Mouse (Mus musculus): ENCODE results near the gene Tbc1d23. TPM values are rescaled to one million over a fixed set of nuclear protein-coding genes. Genes with fewer than 3 reads are reported as not detected.

The Tbc1d23 gene
- polyA plus RNA-seq, 1 experiment from 2014 or later, result 23.5 TPM

DNA sequence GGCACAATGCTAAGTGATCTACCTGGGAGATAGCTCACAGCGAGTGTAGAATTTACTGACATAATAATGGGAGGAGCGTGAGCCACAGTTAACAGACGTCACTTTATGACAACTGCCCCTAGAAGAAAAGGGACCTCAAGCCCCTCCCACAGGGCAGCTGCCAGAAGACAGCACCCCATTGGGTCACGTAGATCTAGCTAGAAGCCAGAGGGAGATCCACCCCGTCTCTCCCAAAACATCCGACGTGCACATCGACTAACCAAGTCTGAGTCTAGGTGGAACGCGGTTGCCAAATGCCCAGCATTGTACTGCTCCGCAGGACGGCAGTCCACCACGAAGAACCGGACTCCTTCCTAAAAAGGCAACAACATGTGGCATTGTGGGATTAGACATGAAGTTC is 40.1 kb downstream of the Tbc1d23 start:
- peaks cover 20% of the 10 kb centered on the region for H3K36me3 ChIP-seq (ENCODE audit: insufficient read depth, low read length)
- H3K9me3 ChIP-seq (ENCODE audit: low read length), result no peaks in the 10 kb centered on the region
- H3K27ac ChIP-seq (ENCODE audit: low read length), result no peak overlapping the region
- 91% methylated on average over 14 of the region's 14 CpGs for WGBS
- no peak for ATAC-seq
- H3K4me1 ChIP-seq (ENCODE audit: insufficient read depth, low read depth, low read length), result no peaks in the 10 kb centered on the region
- H3K9ac ChIP-seq (replicated peaks; ENCODE audit: low read depth), result no peak overlapping the region
- no peaks in the 10 kb centered on the region for H3K27me3 ChIP-seq (replicated peaks; ENCODE audit: insufficient read depth, low read length)
- no peak overlapping the region for H3K4me3 ChIP-seq (ENCODE audit: low read depth, low read length)
- TF ChIP-seq EP300 (IDR thresholded peaks at IDR 0.05) (no peak), CTCF (IDR thresholded peaks at IDR 0.05) (no peak)
- no peak overlapping the region for H3K4me2 ChIP-seq (replicated peaks; ENCODE audit: low read depth, low read length)
- DNase-seq (ENCODE audit: low spot score), result no peak

DNA sequence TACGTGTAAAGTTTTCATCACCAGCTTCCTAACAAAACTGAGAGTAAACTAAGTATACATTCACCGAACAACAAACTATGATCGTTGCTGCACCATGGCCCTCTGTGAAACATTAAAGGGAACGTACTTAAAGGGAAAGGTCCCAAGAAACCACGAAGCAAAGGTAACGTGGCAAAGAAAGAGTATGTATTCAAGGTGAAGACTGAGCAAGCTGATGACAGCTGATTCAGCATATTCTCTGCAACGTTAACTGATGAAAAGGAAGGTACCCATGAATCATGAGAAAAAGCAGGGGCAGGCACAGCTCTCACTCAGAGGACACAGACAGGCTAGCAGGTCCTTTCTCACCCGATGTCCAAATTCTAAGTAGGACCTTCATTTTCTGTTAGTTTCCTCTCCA is 40.9 kb downstream of the Tbc1d23 start:
- peaks cover 20% of the 10 kb centered on the region for H3K36me3 ChIP-seq (ENCODE audit: insufficient read depth, low read length)
- H3K4me2 ChIP-seq (replicated peaks; ENCODE audit: low read depth, low read length), result no peak overlapping the region

DNA sequence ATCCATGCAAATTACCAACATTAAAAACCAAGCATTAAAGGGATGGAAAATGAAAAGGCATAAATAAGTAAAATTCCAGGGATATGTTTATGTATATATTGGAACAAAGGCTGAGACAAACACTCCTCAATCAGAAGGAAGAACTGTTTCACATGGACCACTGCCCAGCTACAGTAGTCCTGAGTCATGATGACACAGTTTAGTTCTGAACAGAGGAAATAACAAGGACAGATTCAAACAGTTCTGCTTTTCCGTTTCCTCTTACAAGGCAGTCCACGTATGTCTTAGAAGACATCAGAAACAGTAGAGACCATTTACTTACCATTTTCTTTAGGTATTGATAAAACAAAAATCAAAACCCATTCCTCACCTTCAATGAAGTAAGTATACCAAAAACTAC is 41.8 kb downstream of the Tbc1d23 start:
- TF ChIP-seq CTCF (IDR thresholded peaks at IDR 0.05) (no peak), EP300 (IDR thresholded peaks at IDR 0.05) (no peak)
- DNase-seq (ENCODE audit: low spot score) (peak; percentile 29), ATAC-seq (no peak)
- H3K4me3 ChIP-seq (ENCODE audit: low read depth, low read length), result no peak overlapping the region
- H3K36me3 ChIP-seq (ENCODE audit: insufficient read depth, low read length), result peaks cover 20% of the 10 kb centered on the region
- no peaks in the 10 kb centered on the region for H3K9me3 ChIP-seq (ENCODE audit: low read length)
- no peak overlapping the region for H3K4me2 ChIP-seq (replicated peaks; ENCODE audit: low read depth, low read length)
- no peaks in the 10 kb centered on the region for H3K27me3 ChIP-seq (replicated peaks; ENCODE audit: insufficient read depth, low read length)
- H3K27ac ChIP-seq (ENCODE audit: low read length), result no peak overlapping the region
- 57% methylated on average over 2 of the region's 2 CpGs for WGBS
- H3K9ac ChIP-seq (replicated peaks; ENCODE audit: low read depth), result no peak overlapping the region
- no peaks in the 10 kb centered on the region for H3K4me1 ChIP-seq (ENCODE audit: insufficient read depth, low read depth, low read length)

More for the DNA sequence above, 40.9 kb downstream of the Tbc1d23 start:
- H3K4me3 ChIP-seq (ENCODE audit: low read depth, low read length), result no peak overlapping the region
- WGBS, result 85% methylated on average over 8 of the region's 8 CpGs
- H3K9me3 ChIP-seq (ENCODE audit: low read length), result no peaks in the 10 kb centered on the region
- DNase-seq (ENCODE audit: low spot score), result no peak
- H3K4me1 ChIP-seq (ENCODE audit: insufficient read depth, low read depth, low read length), result no peaks in the 10 kb centered on the region
- no peaks in the 10 kb centered on the region for H3K27me3 ChIP-seq (replicated peaks; ENCODE audit: insufficient read depth, low read length)
- no peak overlapping the region for H3K9ac ChIP-seq (replicated peaks; ENCODE audit: low read depth)
- ATAC-seq, result no peak
- H3K27ac ChIP-seq (ENCODE audit: low read length), result no peak overlapping the region
- TF ChIP-seq EP300 (IDR thresholded peaks at IDR 0.05), result no peak
- TF ChIP-seq CTCF (IDR thresholded peaks at IDR 0.05), result no peak

- 96% methylated on average over 4 of the region's 4 CpGs for WGBS
Measured at GRCm38 (mm10) chr16:57186618-57187017, 44.7 kb downstream of the Tbc1d23 start.

GRCm38 (mm10) chr16:57182037-57182436 is 49.3 kb downstream of the Tbc1d23 start:
- Histone ChIP-seq H3K36me3 (ENCODE audit: insufficient read depth, low read length) (peaks cover 21% of the 10 kb centered on the region; the same call in 1 of the 2 replicates), H3K9me3 (ENCODE audit: low read length) (no peaks in the 10 kb centered on the region), H3K9ac (replicated peaks; ENCODE audit: low read depth) (no peak overlapping the region), H3K27me3 (replicated peaks; ENCODE audit: insufficient read depth, low read length) (no peaks in the 10 kb centered on the region), H3K4me1 (ENCODE audit: insufficient read depth, low read depth, low read length) (no peaks in the 10 kb centered on the region), H3K4me3 (ENCODE audit: low read depth, low read length) (no peak overlapping the region), H3K4me2 (replicated peaks; ENCODE audit: low read depth, low read length) (no peak overlapping the region), H3K27ac (ENCODE audit: low read length) (no peak overlapping the region)
- ATAC-seq (no peak), DNase-seq (ENCODE audit: low spot score) (no peak)
- no peak for TF ChIP-seq EP300 (IDR thresholded peaks at IDR 0.05)
- no peak for TF ChIP-seq CTCF (IDR thresholded peaks at IDR 0.05)
- 76% methylated on average over 5 of the region's 5 CpGs for WGBS

More at GRCm38 (mm10) chr16:57186618-57187017, 44.7 kb downstream of the Tbc1d23 start:
- no peak overlapping the region for H3K4me2 ChIP-seq (replicated peaks; ENCODE audit: low read depth, low read length)
- H3K36me3 ChIP-seq (ENCODE audit: insufficient read depth, low read length), result peaks cover 30% of the 10 kb centered on the region
- no peaks in the 10 kb centered on the region for H3K9me3 ChIP-seq (ENCODE audit: low read length)
- no peaks in the 10 kb centered on the region for H3K4me1 ChIP-seq (ENCODE audit: insufficient read depth, low read depth, low read length)
- H3K9ac ChIP-seq (replicated peaks; ENCODE audit: low read depth), result no peak overlapping the region
- ATAC-seq (no peak), DNase-seq (ENCODE audit: low spot score) (no peak)
- TF ChIP-seq EP300 (IDR thresholded peaks at IDR 0.05), result no peak
- no peak overlapping the region for H3K4me3 ChIP-seq (ENCODE audit: low read depth, low read length)
- no peak overlapping the region for H3K27ac ChIP-seq (ENCODE audit: low read length)
- no peaks in the 10 kb centered on the region for H3K27me3 ChIP-seq (replicated peaks; ENCODE audit: insufficient read depth, low read length)

DNA sequence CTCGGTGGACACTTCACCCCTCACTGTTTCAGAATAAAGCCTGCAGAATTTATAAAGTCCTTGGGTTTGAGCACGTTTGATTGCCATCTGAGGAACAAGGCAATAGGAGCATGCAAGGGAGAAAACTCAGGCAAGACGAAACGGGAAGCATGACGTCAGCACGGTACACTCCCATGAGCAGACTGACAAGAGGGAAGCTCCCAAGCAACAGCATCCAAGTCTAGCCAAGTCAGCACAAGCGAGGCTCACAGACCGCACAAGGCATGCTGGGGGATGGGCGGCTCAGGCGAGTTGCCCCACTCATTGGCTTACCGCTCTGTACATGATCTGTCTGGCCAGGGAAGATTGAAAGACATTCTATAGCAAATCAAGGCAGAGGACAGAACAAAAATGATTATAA is 50.1 kb downstream of the Tbc1d23 start:
- H3K4me1 ChIP-seq (ENCODE audit: insufficient read depth, low read depth, low read length), result no peaks in the 10 kb centered on the region
- DNase-seq (ENCODE audit: low spot score) (no peak), ATAC-seq (no peak)
- H3K27me3 ChIP-seq (replicated peaks; ENCODE audit: insufficient read depth, low read length), result no peaks in the 10 kb centered on the region
- no peak overlapping the region for H3K27ac ChIP-seq (ENCODE audit: low read length)
- H3K9me3 ChIP-seq (ENCODE audit: low read length), result no peaks in the 10 kb centered on the region
- H3K36me3 ChIP-seq (ENCODE audit: insufficient read depth, low read length), result peaks cover 21% of the 10 kb centered on the region; the same call in 1 of the 2 replicates
- no peak for TF ChIP-seq CTCF (IDR thresholded peaks at IDR 0.05)
- no peak for TF ChIP-seq EP300 (IDR thresholded peaks at IDR 0.05)
- H3K4me2 ChIP-seq (replicated peaks; ENCODE audit: low read depth, low read length), result no peak overlapping the region
- WGBS, result 79% methylated on average over 11 of the region's 11 CpGs
- no peak overlapping the region for H3K9ac ChIP-seq (replicated peaks; ENCODE audit: low read depth)
- H3K4me3 ChIP-seq (ENCODE audit: low read depth, low read length), result no peak overlapping the region

DNA sequence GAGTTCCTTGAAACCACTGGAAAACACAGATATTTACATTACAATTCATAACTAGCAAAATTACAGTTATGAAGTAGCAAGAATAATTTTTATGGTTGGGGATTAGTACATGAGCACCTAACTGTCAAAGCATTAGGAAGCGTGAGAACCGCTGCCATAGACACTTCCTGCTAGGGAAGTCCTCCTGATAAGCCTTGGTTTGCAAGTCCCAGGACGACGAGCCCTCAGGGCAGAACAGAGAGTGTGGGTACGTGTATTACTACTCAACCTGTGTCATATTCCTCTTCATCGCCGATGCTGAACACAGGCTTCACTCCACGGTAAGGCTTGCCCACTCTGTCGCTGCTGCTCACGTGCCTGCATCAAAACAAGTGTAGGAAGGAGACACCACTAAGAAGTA is 53.6 kb downstream of the Tbc1d23 start:
- peaks cover 10% of the 10 kb centered on the region; the same call in 1 of the 2 replicates for H3K36me3 ChIP-seq (ENCODE audit: insufficient read depth, low read length)
- H3K27me3 ChIP-seq (replicated peaks; ENCODE audit: insufficient read depth, low read length), result no peaks in the 10 kb centered on the region
- H3K27ac ChIP-seq (ENCODE audit: low read length), result no peak overlapping the region
- H3K4me1 ChIP-seq (ENCODE audit: insufficient read depth, low read depth, low read length), result no peaks in the 10 kb centered on the region
- TF ChIP-seq CTCF (IDR thresholded peaks at IDR 0.05) (no peak), EP300 (IDR thresholded peaks at IDR 0.05) (no peak)
- H3K9me3 ChIP-seq (ENCODE audit: low read length), result no peaks in the 10 kb centered on the region
- H3K4me3 ChIP-seq (ENCODE audit: low read depth, low read length), result no peak overlapping the region
- no peak overlapping the region for H3K9ac ChIP-seq (replicated peaks; ENCODE audit: low read depth)
- DNase-seq (ENCODE audit: low spot score), result no peak
- no peak for ATAC-seq
- H3K4me2 ChIP-seq (replicated peaks; ENCODE audit: low read depth, low read length), result no peak overlapping the region
- WGBS, result 85% methylated on average over 10 of the region's 10 CpGs
